Mouse (Mus musculus): ENCODE measurements around the gene Abtb2. TPM values are rescaled to one million over a fixed set of nuclear protein-coding genes. Genes with fewer than 3 reads are reported as not detected.

Abtb2 gene
- total RNA-seq, 1 experiment = 5.5 TPM

GRCm38 (mm10) chr2:103667962-103668815, 102.1 kb downstream of the Abtb2 start:
- no peak for TF ChIP-seq ZNF384 (IDR thresholded peaks at IDR 0.05; ENCODE audit: low read depth, low read length)
- no peak for TF ChIP-seq ZC3H11A (IDR thresholded peaks at IDR 0.05; ENCODE audit: borderline replicate concordance, low read depth, low read length)
- no peaks in the 10 kb centered on the region for H3K36me3 ChIP-seq (ENCODE audit: control insufficient read depth, insufficient read depth, low read length, poor library complexity, severe bottlenecking)
- no peak overlapping the region for H3K9ac ChIP-seq (ENCODE audit: insufficient read depth, low read depth, low read length, poor library complexity, severe bottlenecking)
- H3K27ac ChIP-seq (ENCODE audit: insufficient read depth, low read depth, low read length, poor library complexity, severe bottlenecking) = no peak overlapping the region
- DNase-seq (ENCODE audit: low read depth, low spot score) = no peak
- H3K9me3 ChIP-seq (ENCODE audit: control insufficient read depth, insufficient read depth, low read depth, low read length) = no peaks in the 10 kb centered on the region
- in situ Hi-C loops (cut with MboI; ENCODE audit: low sequenced_read_pairs in 2 of 2, unreplicated experiment in 2 of 2) = no loop called here
- H3K4me1 ChIP-seq (ENCODE audit: control insufficient read depth in 2 of 2, insufficient read depth in 2 of 2, low read length in 2 of 2, poor library complexity in 1 of 2) = no peaks in the 10 kb centered on the region
- no peak overlapping the region for H3K4me3 ChIP-seq (ENCODE audit: insufficient read depth in 1 of 2, low read depth in 1 of 2, low read length in 2 of 2, poor library complexity in 1 of 2, severe bottlenecking in 1 of 2)

GRCm38 (mm10) chr2:103668939-103669338, 102.8 kb downstream of the Abtb2 start:
- Histone ChIP-seq H3K27ac (ENCODE audit: insufficient read depth, low read depth, low read length, poor library complexity, severe bottlenecking) (no peak overlapping the region), H3K4me1 (ENCODE audit: control insufficient read depth in 2 of 2, insufficient read depth in 2 of 2, low read length in 2 of 2, poor library complexity in 1 of 2) (no peaks in the 10 kb centered on the region), H3K9me3 (ENCODE audit: control insufficient read depth, insufficient read depth, low read depth, low read length) (no peaks in the 10 kb centered on the region), H3K4me3 (ENCODE audit: insufficient read depth in 1 of 2, low read depth in 1 of 2, low read length in 2 of 2, poor library complexity in 1 of 2, severe bottlenecking in 1 of 2) (no peak overlapping the region), H3K9ac (ENCODE audit: insufficient read depth, low read depth, low read length, poor library complexity, severe bottlenecking) (no peak overlapping the region), H3K36me3 (ENCODE audit: control insufficient read depth, insufficient read depth, low read length, poor library complexity, severe bottlenecking) (no peaks in the 10 kb centered on the region)
- TF ChIP-seq ZNF384 (IDR thresholded peaks at IDR 0.05; ENCODE audit: low read depth, low read length) (no peak), ZC3H11A (IDR thresholded peaks at IDR 0.05; ENCODE audit: borderline replicate concordance, low read depth, low read length) (no peak), MAFK (IDR thresholded peaks at IDR 0.05; ENCODE audit: insufficient read depth, low read depth, low read length) (no peak), CHD2 (IDR thresholded peaks at IDR 0.05; ENCODE audit: low read depth, low read length) (no peak), HCFC1 (IDR thresholded peaks at IDR 0.05; ENCODE audit: borderline replicate concordance, insufficient read depth, low read length) (no peak)
- in situ Hi-C loops (cut with MboI; ENCODE audit: low sequenced_read_pairs in 2 of 2, unreplicated experiment in 2 of 2) = no loop called here
- DNase-seq (ENCODE audit: low read depth, low spot score) = no peak

DNA sequence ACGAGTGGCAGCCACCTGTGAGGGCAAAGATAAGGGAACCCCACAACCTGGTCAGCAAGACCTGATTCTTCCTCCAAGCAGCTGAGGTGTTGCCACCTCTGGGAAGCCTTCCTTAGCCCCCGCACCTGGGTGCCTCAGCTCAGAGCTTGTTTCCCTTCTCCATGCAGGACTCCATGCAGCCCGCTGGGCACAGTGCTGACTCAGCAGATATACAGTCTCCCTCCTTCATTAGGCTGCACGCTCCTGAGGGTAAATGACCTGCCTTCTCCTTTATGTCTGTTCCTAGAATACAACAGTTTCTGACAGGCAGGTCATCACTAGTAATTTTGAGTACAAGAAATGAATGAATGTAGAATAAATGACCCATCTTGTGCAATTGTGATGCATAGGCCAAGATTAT, 103.5 kb downstream of the Abtb2 start:
- in situ Hi-C loops (cut with MboI; ENCODE audit: low sequenced_read_pairs in 2 of 2, unreplicated experiment in 2 of 2) = no loop called here
- no peaks in the 10 kb centered on the region for H3K9me3 ChIP-seq (ENCODE audit: control insufficient read depth, insufficient read depth, low read depth, low read length)
- no peak for TF ChIP-seq ZNF384 (IDR thresholded peaks at IDR 0.05; ENCODE audit: low read depth, low read length)
- no peak for TF ChIP-seq CHD2 (IDR thresholded peaks at IDR 0.05; ENCODE audit: low read depth, low read length)
- no peak for TF ChIP-seq ZC3H11A (IDR thresholded peaks at IDR 0.05; ENCODE audit: borderline replicate concordance, low read depth, low read length)
- TF ChIP-seq HCFC1 (IDR thresholded peaks at IDR 0.05; ENCODE audit: borderline replicate concordance, insufficient read depth, low read length) = no peak
- peak; percentile 97 for TF ChIP-seq MAFK (IDR thresholded peaks at IDR 0.05; ENCODE audit: insufficient read depth, low read depth, low read length)
- H3K9ac ChIP-seq (ENCODE audit: insufficient read depth, low read depth, low read length, poor library complexity, severe bottlenecking) = no peak overlapping the region
- no peak overlapping the region for H3K4me3 ChIP-seq (ENCODE audit: insufficient read depth in 1 of 2, low read depth in 1 of 2, low read length in 2 of 2, poor library complexity in 1 of 2, severe bottlenecking in 1 of 2)
- no peaks in the 10 kb centered on the region for H3K4me1 ChIP-seq (ENCODE audit: control insufficient read depth in 2 of 2, insufficient read depth in 2 of 2, low read length in 2 of 2, poor library complexity in 1 of 2)
- DNase-seq (ENCODE audit: low read depth, low spot score) = no peak
- H3K36me3 ChIP-seq (ENCODE audit: control insufficient read depth, insufficient read depth, low read length, poor library complexity, severe bottlenecking) = no peaks in the 10 kb centered on the region
- no peak overlapping the region for H3K27ac ChIP-seq (ENCODE audit: insufficient read depth, low read depth, low read length, poor library complexity, severe bottlenecking)

- H3K36me3 ChIP-seq (ENCODE audit: control insufficient read depth, insufficient read depth, low read length, poor library complexity, severe bottlenecking) = no peaks in the 10 kb centered on the region
- no peak overlapping the region for H3K9ac ChIP-seq (ENCODE audit: insufficient read depth, low read depth, low read length, poor library complexity, severe bottlenecking)
- no peaks in the 10 kb centered on the region for H3K4me1 ChIP-seq (ENCODE audit: control insufficient read depth in 2 of 2, insufficient read depth in 2 of 2, low read length in 2 of 2, poor library complexity in 1 of 2)
- no peak for DNase-seq (ENCODE audit: low read depth, low spot score)
- no peak overlapping the region for H3K27ac ChIP-seq (ENCODE audit: insufficient read depth, low read depth, low read length, poor library complexity, severe bottlenecking)
- H3K4me3 ChIP-seq (ENCODE audit: insufficient read depth in 1 of 2, low read depth in 1 of 2, low read length in 2 of 2, poor library complexity in 1 of 2, severe bottlenecking in 1 of 2) = no peak overlapping the region
- TF ChIP-seq ZNF384 (IDR thresholded peaks at IDR 0.05; ENCODE audit: low read depth, low read length) (no peak), HCFC1 (IDR thresholded peaks at IDR 0.05; ENCODE audit: borderline replicate concordance, insufficient read depth, low read length) (no peak)
- no peaks in the 10 kb centered on the region for H3K9me3 ChIP-seq (ENCODE audit: control insufficient read depth, insufficient read depth, low read depth, low read length)
- in situ Hi-C loops (cut with MboI; ENCODE audit: low sequenced_read_pairs in 2 of 2, unreplicated experiment in 2 of 2) = no loop called here
These were observed 104.2 kb downstream of the Abtb2 start for GRCm38 (mm10) chr2:103670276-103670680.

Measured in ES-E14 (cell line).